Comparison of ENCODE assay signal across 7 mouse cellular contexts in genomic region chr17:27820568-27821406, GRCm38 (mm10). TPM values are rescaled to one million over a fixed set of nuclear protein-coding genes. Genes with fewer than 3 reads are reported as not detected.
DNase-seq lines count a peak whose midpoint lies in the region; ATAC-seq lines count a peak whose summit lies in the region.

Gene D17Wsu92e (minus strand): TSS chr17:27820648.

- peaks cover 24% of the 10 kb centered on the region for H3K4me1 ChIP-seq in intestine, embryonic 15.5 days (replicated peaks)
- peaks cover 36% of the 10 kb centered on the region for H3K4me1 ChIP-seq in midbrain, embryonic 10.5 days

- peak within 1 kb of the TSS; percentile 89 for H3K4me3 ChIP-seq in intestine, embryonic 15.5 days (replicated peaks)
- H3K4me3 ChIP-seq in midbrain, embryonic 10.5 days = peak within 1 kb of the TSS; percentile 100

- no peaks in the 10 kb centered on the region for H3K9me3 ChIP-seq in intestine, embryonic 15.5 days
- H3K9me3 ChIP-seq in midbrain, embryonic 10.5 days (replicated peaks) = no peaks in the 10 kb centered on the region

- H3K27me3 ChIP-seq in intestine, embryonic 15.5 days (replicated peaks) = no peaks in the 10 kb centered on the region
- H3K27me3 ChIP-seq in midbrain, embryonic 10.5 days (ENCODE audit: low read depth, poor library complexity, severe bottlenecking) = no peaks in the 10 kb centered on the region

- peak within 1 kb of the TSS; percentile 83 for H3K9ac ChIP-seq in intestine, embryonic 15.5 days

- H3K36me3 ChIP-seq in intestine, embryonic 15.5 days = no peaks in the 10 kb centered on the region
- H3K36me3 ChIP-seq in midbrain, embryonic 10.5 days = no peaks in the 10 kb centered on the region

- peak; percentile 97 for ATAC-seq in intestine, embryonic 15.5 days

- peak within 1 kb of the TSS; percentile 90 for H3K27ac ChIP-seq in intestine, embryonic 15.5 days
- peak within 1 kb of the TSS; percentile 91 for H3K27ac ChIP-seq in midbrain, embryonic 10.5 days (replicated peaks)

- intact Hi-C loops in gastrocnemius, postnatal 36 days (cut with DNase I) = no loop called here
- intact Hi-C loops in left cerebral cortex, postnatal 25 days (cut with DNase I) = loop anchor here (1.0 to 2.0 kb wide), 2 partner anchors 19 to 54 kb away; no protein-coding TSS in a partner anchor

- DNase-seq in adrenal gland, adult 2 months = peak; percentile 98
- peak; percentile 98 for DNase-seq in embryo, embryonic 11.5 days (ENCODE audit: low read depth, low spot score)
- DNase-seq in gastrocnemius, postnatal 36 days = peak; percentile 96 to 99
- peak; percentile 96 to 98 for DNase-seq in left cerebral cortex, postnatal 25 days (ENCODE audit: low spot score in 2 of 2)
- peak; percentile 99 for DNase-seq in midbrain, embryonic 10.5 days (ENCODE audit: low spot score)
- DNase-seq in right cerebral cortex, postnatal 4 days = peak; percentile 97

- WGBS in intestine, embryonic 15.5 days = 2% methylated on average over 56 of the region's 56 CpGs
- 2% methylated on average over 53 of the region's 56 CpGs for WGBS in midbrain, embryonic 10.5 days

- H3K4me2 ChIP-seq in intestine, embryonic 15.5 days (replicated peaks) = peak within 1 kb of the TSS; percentile 77

RNA-seq across cellular contexts. Expression of gene D17Wsu92e, which starts in this region (rescaled TPM):
- total RNA-seq in adrenal gland, adult 2 months (2021) = 100 to 1,000 TPM; 159 to 164 TPM
- polyA plus RNA-seq in adrenal gland, adult 2 months (2012; rRNA removed) = 113 and 145 TPM in 2 replicates
- 100 to 1,000 TPM; 167 to 174 TPM for total RNA-seq in gastrocnemius, postnatal 36 days (2021)
- polyA plus RNA-seq in intestine, embryonic 15.5 days (2015; fragmentation: Nextera tagmentation; extraction: Ambion mirVana) = 19.0 and 22.1 TPM in 2 replicates
- total RNA-seq in left cerebral cortex, postnatal 25 days (2021) = 100 to 1,000 TPM; 196 to 198 TPM
- 11.1 and 12.1 TPM in 2 replicates for polyA plus RNA-seq in midbrain, embryonic 10.5 days (2016; fragmentation: Nextera tagmentation; extraction: Ambion mirVana)

Comparison
In these comparisons a context has a peak if more than half of its experiments do, and no peak if none do; other contexts are left out.
1. Peak in every context shown above with its lines: DNase-seq, ATAC-seq, H3K4me3 ChIP-seq and H3K27ac ChIP-seq.